Mouse (Mus musculus) ovary, postnatal 36 days (tissue): ENCODE data around the gene BC100530.
"Not testable (repeated sequence)": the region's sequence is repeated elsewhere in the genome, so short reads cannot be mapped to it uniquely, and the experiment has no call there.

Experiments used
- DNase-seq: peaks from one replicate; pipeline ENCODE4 v3.0.0; 2022; ENCODE audit warnings: low spot score, mixed read lengths

Gene BC100530

GRCm38 (mm10) chr16:36367648-36368047, at the start of gene BC100530:
Gene BC100530 (minus strand): TSS chr16:36367748.
- not testable (repeated sequence) for DNase-seq

GRCm38 (mm10) chr16:36408357-36408756, 40.8 kb upstream of the BC100530 start, which contains the start of gene Stfa2:
Gene Stfa2 (minus strand): TSS chr16:36408457.
- no peak for DNase-seq

GRCm38 (mm10) chr16:36389060-36389459, 21.5 kb upstream of the BC100530 start:
- no peak for DNase-seq

- DNase-seq = no peak
Observed at GRCm38 (mm10) chr16:36337171-36337570, 30.4 kb downstream of the BC100530 start.

GRCm38 (mm10) chr16:36334232-36334631, 33.3 kb downstream of the BC100530 start, which contains the start of gene BC117090:
Gene BC117090 (minus strand): TSS chr16:36334332.
- no peak for DNase-seq

GRCm38 (mm10) chr16:36319286-36319685, 48.3 kb downstream of the BC100530 start:
- DNase-seq = no peak

- not testable (repeated sequence) for DNase-seq
Observed at GRCm38 (mm10) chr16:36316111-36316510, 51.4 kb downstream of the BC100530 start.
